Mouse (Mus musculus): Measurements from ENCODE around the gene Taf1c.

Gene Taf1c

DNA sequence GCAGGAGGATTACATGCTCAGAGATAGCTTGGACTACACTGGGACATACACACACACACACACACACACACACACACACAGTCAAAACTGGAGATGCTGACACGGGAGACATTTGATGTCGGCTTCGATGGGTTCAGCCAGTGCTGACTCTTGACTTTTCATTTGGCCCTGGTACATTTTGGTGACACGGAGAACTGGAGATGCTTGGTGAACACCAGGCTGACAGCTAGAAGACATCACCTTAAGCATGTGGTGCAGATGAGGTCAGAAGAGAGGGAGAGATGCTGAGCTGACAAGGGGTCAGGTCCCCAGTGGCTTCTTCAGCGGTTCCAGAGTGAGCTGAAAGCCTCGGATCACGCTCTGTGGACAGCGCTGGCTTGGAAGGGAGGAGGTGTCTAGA is 18.0 kb upstream of the Taf1c start:
- DNase-seq (ENCODE audit: low read depth), result no peak

DNA sequence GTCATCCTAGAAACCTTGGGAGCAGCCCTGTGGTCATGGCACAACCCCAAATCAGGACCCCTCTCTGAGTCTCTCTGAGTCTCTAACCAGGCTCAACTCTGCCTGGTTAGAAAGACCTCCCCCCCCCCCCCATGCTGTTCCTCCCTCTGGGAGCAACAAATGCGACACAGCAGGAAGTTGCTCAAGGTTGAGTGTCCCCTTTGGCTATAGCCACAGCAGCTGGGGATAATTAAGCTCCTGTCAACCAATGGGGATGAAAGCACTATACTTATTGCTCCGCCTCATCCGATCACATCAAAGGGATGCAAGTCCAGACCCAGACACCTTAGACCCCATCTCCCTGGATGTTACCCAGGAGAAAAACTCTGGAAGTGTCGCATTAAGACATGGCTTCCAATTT is 17.5 kb upstream of the Taf1c start:
- no peak for DNase-seq (ENCODE audit: low read depth)

DNA sequence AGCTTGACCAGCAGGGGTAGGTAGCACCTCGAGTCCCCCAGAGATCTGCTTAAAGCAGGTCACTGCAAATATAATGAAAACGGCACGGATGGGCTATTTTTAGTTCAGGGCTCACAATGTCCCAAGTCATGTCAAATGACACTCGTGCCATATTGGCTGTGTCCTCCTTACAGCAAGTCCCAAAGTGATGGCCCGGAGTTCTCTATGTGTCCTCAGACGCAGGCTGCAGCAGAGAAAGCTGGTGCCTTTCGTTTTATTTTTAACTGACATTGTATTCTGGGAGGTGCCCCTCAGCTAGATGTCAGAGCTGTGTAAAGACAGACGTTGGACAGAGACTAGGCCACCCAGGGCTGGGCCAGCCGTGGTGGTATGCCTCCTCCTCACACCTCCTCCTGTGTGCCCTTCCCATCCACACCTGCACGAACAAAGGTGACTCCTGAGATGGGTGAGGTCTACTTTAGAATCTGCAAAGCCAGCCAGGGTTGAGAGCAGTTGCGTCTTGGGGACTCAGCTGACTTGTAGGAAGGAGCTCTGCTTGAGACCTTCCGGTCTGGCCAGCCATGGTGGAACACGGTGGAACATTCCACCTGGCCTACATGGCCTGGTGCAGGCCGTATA is 15.9 kb upstream of the Taf1c start:
- no peak for DNase-seq (ENCODE audit: low read depth)

DNA sequence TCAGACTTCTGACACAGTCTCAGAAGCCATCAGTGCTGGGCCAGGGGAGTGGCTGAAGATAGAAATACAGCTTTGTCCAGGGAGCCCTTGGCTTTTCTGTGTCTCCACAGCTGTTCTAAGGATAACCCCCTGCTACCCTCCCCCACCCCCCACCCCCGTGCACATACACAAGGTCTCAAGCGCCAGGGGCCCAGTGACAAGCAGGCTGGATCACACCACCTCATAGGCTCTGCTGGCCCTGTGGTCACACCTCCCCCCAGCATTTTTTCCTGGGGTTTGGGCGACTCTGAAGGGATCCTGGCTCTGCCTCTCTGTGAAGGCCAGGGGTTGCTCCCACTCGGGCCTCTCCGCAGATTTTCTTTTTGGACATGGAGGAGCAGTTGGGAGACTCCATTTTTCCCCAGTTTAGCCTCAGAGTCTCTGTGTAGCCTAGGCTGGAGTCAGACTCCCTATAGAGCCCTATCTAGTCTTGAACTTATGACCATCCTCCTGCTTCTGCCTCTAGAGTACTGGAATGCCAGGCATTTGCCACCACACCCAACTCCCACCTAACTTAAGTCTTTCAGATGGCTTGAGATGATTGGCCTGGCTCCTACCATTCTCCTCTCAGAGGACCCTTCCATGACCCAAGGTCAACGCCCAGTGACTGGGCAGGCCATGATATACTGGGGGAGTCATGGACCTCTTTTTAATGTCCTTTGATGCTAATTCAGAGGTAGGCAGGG is 15.3 kb upstream of the Taf1c start:
- no peak for DNase-seq (ENCODE audit: low read depth)

DNA sequence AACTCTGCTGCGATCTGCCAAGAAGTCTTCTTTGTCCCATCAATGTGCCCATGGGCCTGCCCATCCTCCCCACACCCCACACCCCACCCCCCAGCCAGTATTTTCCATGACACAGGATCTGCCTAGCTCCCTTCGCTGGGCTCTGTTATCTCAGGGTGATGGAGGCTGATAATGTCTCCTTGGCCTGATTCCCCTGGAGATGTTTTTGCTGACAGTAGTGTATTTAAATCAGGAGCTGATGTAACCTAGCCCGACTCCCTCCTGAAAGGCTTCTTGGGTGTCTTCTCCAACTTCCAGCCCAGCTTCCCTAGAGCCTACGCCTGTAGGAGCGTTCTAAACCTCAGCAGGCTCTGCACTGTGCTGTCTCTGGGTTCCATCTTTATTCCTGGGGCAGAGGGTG is 13.9 kb upstream of the Taf1c start:
- DNase-seq (ENCODE audit: low read depth), result no peak

DNA sequence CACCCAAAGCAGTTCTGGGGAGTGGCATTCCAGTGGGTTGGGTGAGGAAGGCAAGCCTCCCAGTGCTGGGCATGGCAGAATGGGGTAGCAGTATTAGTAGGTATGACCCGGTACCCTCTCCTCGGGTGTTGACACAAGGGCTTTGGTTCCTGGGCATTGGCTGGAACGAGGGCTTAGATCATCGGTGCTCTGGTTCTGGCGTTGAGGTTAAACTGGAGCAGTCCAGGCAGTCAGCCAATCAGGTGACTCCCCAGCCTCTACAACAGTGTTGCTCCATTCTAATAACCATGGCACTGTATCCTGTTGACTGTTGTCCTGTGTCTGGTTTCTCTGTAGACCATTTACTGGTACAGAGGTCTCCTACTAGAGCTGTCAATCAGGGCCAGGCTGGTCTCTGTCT is 12.6 kb upstream of the Taf1c start:
- no peak for DNase-seq (ENCODE audit: low read depth)

DNA sequence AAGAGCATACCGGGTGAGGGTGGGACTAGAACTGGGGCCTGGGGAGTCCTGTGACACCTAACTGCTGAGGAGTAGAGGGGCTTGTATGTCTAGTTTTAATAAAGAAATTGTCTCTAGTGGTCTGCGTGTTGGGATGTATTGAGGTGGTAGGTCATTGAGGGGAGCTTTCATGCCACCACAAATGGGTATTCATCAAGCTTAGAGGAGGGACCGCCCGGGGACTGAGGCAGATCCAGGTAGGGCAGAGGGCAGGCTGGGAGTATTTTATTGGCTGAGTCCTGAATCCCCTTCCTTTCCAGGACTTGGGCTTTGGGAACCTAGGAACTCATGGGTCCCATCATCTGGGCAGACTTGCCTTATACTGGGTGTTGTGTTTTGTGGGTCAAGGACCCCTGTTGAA is 11.8 kb upstream of the Taf1c start:
- no peak for DNase-seq (ENCODE audit: low read depth)

DNA sequence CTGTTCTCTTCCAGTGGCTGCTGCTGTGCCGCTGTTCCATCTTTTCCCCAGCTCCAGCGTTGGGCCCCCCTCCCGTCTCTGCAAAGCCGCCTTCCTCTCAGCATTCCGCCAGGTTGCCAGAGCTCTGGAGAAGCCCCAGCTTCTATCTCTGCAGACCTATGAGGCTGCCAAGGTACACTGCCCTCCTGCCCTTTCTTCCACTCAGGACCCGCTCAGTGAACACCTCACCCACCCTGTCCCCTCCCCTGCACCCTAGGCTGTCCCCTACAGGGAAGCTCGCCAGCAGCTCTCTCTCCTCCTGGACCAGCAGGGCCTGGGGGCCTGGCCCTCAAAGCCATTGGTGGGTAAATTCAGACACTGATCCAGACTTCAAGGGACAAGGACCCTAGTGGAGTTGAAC is 11.3 kb upstream of the Taf1c start:
- no peak for DNase-seq (ENCODE audit: low read depth)

DNA sequence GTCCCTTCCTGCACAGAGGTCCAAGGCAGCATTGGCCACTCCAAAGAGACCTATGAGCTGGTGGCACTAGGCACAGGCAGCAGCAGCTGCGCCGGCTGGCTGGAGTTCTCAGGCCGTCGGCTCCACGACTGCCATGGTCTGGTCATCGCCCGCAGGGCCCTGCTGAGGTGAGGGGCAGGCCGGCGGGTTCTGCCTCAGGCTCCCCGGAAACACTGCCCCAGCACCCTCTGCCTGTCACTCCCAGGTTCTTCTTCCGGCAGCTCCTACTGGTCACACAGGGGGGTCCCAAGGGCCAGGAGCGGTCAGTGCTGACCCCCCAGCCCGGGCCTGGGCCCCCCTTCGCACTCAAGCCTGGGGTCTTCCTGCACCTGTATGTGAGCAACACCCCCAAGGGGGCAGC is 10.1 kb upstream of the Taf1c start:
- DNase-seq (ENCODE audit: low read depth), result no peak

DNA sequence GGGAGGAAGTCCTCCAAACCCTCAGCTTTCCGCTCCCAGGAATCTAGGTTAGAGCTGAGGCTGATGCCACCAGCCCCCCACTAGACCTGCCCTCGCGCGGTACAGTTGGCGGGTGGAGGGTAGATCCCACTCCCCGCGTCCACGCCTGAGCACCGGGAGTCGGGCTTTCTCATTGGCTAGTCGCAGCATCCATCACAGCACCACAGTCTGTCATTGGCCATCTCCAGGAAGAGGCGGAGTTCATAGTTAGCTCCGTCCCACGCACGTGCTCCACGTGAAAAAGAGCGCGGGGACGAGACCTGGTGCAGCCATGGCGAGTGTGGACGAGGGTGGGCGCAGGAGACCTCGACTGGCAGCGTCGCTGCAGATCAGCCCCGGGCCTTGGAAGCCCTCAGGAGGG is 7.4 kb upstream of the Taf1c start, which contains the start of gene Adad2:
TSS of gene Adad2 (plus strand) at position 277 of the 400 bp plus-strand sequence.
- DNase-seq (ENCODE audit: low read depth), result no peak

DNA sequence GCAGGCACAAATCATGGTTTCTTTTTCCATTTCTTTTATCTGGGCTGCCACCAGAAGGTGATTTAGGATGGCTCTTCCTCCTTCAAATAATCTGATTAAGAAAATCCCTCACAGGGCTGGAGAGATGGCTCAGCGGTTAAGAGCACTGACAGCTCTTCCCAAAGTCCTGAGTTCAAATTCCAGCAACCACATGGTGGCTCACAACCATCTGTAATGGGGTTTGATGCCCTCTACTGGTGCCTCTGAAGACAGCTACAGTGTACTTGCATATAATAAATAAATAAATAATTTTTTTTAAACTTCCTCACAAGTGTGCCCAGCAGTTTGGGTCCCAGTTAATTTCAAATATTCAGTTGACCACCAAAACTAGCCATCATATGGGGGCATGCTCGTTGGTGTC is 1.2 kb upstream of the Taf1c start:
- DNase-seq (ENCODE audit: low read depth), result peak; percentile 57

DNA sequence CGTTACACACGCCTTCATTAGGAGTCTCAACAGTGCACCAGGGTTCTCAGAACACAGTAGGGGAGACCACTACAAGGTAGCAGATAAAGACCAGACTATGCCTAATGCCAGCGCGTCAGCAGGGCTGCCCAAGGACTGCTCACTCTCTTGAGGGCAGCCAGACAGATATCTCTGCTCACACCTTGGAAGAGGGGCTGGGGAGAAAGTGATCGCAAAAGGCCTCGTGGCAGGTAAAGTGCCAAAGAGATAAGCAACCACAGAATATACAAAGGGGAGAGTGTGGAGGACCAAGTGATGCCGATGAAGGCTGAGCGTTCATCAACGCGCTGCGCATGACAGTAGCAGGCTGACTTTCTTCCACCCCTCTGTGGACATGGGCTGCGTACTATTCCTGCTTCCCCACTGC is 621 bp downstream of the Taf1c start:
- DNase-seq (ENCODE audit: low read depth), result no peak

DNA sequence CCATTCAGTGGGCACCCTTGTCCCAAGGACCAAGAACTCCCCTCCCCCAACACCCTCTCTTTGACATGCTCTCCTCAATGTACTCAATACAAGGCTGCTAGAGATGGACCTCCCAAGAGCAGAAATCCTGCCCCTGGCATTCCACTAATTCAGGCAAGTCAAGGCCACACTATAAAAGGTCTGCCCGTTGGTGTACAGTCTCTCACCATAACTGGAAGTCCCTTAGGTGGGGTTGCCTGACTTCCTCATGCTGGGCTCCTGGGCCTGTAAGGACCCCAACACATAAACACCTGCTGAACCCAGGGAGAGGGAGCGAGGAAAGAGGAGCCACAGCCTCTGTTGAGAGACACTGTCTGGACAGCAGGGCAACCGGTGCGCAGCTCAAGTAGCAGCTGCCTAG is 1.3 kb downstream of the Taf1c start:
- DNase-seq (ENCODE audit: low read depth), result no peak

DNA sequence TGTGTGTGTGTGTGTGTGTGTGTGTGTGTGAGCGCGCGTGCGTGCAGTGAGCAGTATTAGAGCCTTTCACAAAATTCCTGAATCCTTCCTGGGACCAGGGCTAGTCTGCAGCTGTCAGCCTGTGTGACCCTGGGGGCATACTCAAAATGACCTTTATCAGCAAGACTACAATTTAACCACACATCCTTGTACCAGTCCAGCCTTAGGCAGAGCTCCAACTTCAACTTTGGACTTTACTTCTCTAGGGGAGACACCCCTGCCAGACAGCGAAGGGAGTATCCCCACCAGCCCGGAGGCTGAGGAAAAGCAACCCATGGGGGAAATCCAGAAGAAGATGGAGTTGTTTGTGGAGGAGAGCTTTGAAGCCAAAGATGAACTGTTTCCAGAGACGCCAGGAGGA is 13.6 kb downstream of the Taf1c start:
- DNase-seq (ENCODE audit: low read depth), result no peak

DNA sequence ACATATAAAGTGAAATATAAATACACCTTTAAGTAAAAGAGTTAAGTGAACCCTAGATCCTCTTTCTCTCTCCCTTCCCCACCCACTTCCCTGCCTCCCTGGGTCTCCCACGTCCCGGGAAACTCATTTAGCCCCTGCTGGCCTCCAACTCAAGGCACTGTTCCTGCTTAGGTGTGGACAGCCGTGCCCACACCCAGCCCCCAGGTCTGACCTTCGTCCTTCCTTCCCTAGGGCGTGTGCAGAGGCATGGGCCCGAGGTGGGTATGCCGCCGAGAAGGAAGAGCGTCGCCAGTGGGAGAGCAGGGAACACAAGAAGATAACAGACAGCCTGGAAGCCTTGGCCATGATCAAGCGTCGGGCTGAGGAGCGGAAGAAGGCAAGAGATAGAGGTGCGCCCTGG is 14.7 kb downstream of the Taf1c start:
- no peak for DNase-seq (ENCODE audit: low read depth)

DNA sequence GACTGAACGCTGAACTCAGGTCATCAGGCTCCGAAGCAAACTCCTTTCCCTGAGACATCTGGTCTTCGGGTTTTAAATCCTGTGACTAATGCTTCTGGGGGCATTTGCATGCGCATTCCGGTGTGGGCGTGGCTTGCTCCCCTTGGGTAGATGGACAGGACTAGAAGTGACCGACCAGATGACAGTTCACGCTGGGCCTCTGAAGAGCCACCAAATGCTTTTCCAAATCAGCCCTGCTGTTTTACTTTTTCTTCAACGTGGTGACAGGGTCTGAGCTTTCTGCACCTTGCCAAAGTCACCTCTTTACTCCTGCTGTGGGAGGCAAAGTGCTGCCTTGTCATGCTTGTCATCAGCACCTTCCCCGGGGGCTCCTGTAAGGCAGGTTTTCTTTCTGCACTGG is 16.2 kb downstream of the Taf1c start:
- no peak for DNase-seq (ENCODE audit: low read depth)

DNA sequence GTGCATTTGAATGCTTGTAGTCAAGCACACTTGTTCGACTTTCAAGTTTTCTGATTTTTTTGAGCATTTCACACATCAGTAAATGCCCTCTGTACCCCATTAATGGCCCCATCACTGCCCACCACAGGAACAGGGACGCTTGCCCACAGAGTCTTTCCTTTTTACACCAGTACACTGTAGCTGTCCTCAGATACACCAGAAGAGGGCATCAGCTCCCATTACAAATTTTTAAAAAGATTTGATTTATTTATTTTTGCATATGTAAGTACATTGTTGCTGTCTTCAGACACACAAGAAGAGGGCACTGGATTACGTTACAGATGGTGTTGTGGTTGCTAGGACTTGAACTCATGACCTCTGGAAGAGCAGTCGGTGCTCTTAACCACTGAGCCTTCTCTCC is 16.7 kb downstream of the Taf1c start:
- no peak for DNase-seq (ENCODE audit: low read depth)

DNA sequence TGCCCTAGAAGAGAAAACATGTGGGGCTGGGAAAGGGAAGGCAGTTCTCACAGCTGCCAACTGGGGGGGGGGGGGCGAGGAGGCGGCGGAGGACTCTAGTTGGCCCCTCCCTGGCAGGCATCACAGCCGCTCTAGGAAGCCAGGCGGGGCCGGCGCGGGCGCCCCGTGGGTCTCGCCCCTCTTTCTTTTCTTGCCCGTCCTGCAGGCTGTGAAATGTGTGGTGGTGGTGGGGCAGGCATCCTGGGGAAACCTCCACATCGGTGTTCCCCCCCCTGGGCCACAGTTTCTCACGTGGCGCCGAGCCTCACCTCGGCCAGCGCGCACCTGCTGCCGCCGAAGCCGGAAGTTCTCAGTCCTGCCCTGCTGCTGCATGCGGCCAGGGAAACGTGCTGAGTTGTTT is 19.1 kb downstream of the Taf1c start:
- DNase-seq (ENCODE audit: low read depth), result peak; percentile 82

DNA sequence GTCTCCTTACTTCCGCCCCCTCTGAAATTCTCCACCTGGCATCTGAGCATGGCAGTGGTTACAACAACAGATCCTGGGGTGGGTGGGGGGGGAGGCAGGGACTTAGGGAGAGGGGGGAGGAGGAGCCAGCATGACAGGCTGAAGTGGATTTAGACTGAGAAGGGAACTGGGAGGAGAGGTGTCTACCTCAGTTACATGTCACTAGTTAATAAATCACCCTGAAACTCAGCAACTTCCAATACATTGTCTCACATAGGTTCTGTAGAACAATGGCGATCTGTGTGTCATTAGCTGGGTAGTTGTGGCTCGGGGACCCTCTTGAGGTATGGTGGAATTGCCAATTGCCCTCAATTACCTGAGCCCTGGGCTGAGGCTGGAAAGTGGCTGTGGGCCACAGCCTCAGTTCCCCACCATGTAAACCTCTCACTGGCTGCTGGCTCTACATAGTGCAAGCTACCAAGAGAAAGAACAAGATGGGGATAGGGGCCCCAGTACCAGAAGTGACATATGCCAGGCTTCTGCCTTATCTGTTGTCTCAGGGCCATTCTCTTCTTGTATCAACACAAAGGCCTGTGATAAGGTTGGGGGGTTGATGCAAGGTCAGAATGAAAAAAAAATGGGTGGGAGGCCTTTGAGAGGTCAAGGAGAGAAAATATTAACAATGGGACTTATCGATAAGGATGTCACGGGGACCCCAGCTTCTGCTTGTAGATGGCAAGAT is 24.4 kb downstream of the Taf1c start:
- no peak for DNase-seq (ENCODE audit: low read depth)

DNA sequence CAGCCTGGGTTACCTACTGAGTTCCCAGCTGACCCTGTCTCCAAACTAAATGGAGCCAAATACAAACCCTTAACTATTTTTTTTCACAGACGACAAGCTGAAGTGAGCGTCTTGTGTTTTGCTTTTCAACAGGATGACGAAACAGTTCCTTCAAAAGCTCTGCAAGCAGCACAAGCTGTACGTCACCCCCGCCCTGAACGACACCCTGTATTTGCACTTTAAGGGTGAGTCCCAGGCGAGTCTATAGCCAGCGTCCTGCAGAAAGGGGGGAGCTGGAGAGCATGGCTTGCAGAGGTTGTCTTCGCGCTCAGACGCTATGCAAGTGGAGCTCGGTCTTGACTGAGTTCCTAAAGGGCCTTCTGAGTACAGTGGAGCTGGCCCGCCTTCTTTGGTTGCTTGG is 25.9 kb downstream of the Taf1c start:
- DNase-seq (ENCODE audit: low read depth), result no peak

DNA sequence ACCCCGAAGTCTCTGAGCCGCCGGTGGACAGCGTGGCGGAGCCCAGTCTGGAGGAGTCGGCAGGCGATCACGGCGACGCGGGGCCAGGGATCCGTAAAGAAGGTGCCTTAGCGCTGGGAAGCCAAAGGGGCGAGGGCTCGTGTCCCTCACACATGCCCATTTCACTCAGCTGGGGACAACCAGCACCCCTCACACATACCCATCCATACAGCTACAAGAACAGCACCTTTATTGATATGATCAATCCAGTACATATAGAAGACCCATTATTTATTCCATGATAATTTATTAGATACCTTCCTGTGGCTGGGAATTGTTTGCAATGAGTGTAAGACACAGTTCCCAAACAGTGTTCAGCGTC is 29.7 kb downstream of the Taf1c start:
- no peak for DNase-seq (ENCODE audit: low read depth)

DNA sequence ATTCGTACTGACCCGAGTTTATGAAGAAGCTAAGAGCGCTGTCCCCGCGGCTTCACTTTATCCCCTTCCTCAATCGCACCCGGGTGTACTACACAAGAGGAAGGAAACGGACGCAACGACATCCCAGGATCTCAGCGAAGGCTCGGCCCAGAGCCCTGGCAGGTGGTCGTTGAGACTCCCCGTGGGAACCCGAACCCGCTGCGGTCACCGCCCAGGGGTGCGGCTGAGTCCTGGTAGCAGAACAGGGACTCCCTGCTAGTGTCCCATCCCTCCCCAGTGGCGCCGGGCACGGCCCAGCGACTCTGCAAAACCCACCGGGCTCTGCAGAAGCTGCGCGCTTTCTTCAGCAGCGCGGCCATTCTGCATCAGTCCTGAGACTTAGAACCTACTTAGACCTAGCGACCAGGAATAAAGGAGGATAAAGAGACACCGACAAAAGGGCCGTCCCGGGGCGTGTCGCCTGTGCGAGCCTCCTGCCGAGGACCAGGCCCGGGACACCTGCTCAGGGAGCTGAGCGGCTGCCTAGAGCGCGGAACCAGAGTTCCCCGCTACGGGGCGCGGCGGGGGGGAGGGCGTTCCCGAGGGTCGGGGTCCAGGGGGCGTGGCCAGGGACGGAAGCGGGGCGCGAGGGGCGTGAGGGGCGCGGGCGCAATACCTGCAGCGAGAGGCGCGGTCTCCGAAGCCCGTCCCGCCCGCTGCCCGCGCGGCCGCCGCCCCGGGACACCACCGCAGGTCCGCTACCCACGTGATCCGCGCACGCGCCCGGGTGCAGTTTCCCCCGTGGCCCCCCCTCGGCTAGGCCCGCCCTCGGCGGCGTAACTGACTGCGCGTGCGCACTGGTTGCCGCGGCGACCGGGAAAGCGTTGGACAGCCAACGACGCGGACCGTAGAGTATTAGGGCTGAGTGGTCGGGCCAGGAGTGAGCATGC is 30.3 kb downstream of the Taf1c start, which contains the start of the genes Hsdl1 and Dnaaf1:
TSS of gene Hsdl1 (minus strand) at position 747 of the 929 bp plus-strand sequence.
TSS of gene Dnaaf1 (plus strand) at position 799 of the 929 bp plus-strand sequence.
- peak; percentile 96 for DNase-seq (ENCODE audit: low read depth)
